In genomic region chr16:97443670-97444263, GRCm38 (mm10) we compare ENCODE assay signal across 9 mouse cellular contexts. TPM values are rescaled to one million over a fixed set of nuclear protein-coding genes. Genes with fewer than 3 reads are reported as not detected.
A peak's percentile ranks its signal among the peaks of the same experiment; 100 is the strongest.
DNase-seq lines count a peak whose midpoint lies in the region; ATAC-seq and TF ChIP-seq lines count a peak whose summit lies in the region.
"Had no signal": no experiment of that assay in that cellular context is flagged by ENCODE, and none has a peak within 500 bp of the region (broad histone marks: within the 10 kb centered on the region; RNA-seq: fewer than 3 reads in every experiment).

No protein-coding gene starts in this region.

- H3K9me3 ChIP-seq in forebrain, postnatal 0 days (ENCODE audit: low read length) = no peaks in the 10 kb centered on the region
- H3K9me3 ChIP-seq: limb, embryonic 12.5 days had no signal

- 52% methylated on average over 14 of the region's 14 CpGs for WGBS in forebrain, postnatal 0 days
- WGBS in kidney, adult 2 months = 46% methylated on average over 14 of the region's 14 CpGs

- H3K4me2 ChIP-seq in forebrain, postnatal 0 days (ENCODE audit: low read depth) = no peak overlapping the region
- H3K4me2 ChIP-seq: limb, embryonic 12.5 days had no signal

- TF ChIP-seq CTCF in forebrain, postnatal 0 days (IDR thresholded peaks at IDR 0.05; ENCODE audit: low read depth) = peak; percentile 83
- peak; percentile 71 for TF ChIP-seq CTCF in kidney, adult 2 months (conservative IDR thresholded peaks at IDR 0.05; ENCODE audit: insufficient read depth, insufficient read length, low read depth, low read length)

- no peaks in the 10 kb centered on the region for H3K36me3 ChIP-seq in forebrain, postnatal 0 days (ENCODE audit: insufficient read depth)
- H3K36me3 ChIP-seq in kidney, adult 2 months (ENCODE audit: control insufficient read depth, insufficient read depth, low read length) = no peaks in the 10 kb centered on the region
- H3K36me3 ChIP-seq: limb, embryonic 12.5 days had no signal

- H3K27me3 ChIP-seq in forebrain, postnatal 0 days (ENCODE audit: insufficient read depth, low read length) = no peaks in the 10 kb centered on the region
- no peaks in the 10 kb centered on the region for H3K27me3 ChIP-seq in kidney, adult 2 months (replicated peaks; ENCODE audit: control insufficient read depth, insufficient read depth, low read length)
- H3K27me3 ChIP-seq: limb, embryonic 12.5 days had no signal

- no peak overlapping the region for H3K27ac ChIP-seq in forebrain, postnatal 0 days (ENCODE audit: low read depth, low read length)
- no peak overlapping the region for H3K27ac ChIP-seq in kidney, adult 2 months (ENCODE audit: insufficient read depth, low read depth, low read length)
- H3K27ac ChIP-seq: limb, embryonic 12.5 days had no signal

- DNase-seq in frontal cortex, postnatal 10 days (ENCODE audit: low spot score in 2 of 2) = no peak
- peak; percentile 83 for DNase-seq in ES-CJ7 (ENCODE audit: low read depth, low spot score)
- DNase-seq in forebrain, postnatal 0 days = peak; percentile 70
- DNase-seq in kidney, adult 2 months = peak; percentile 57
- peak; percentile 68 for DNase-seq in lung, postnatal 10 days
- peak; percentile 21 to 42 for DNase-seq in spleen, postnatal 36 days (ENCODE audit: low spot score in 2 of 2)

- no peak overlapping the region for H3K9ac ChIP-seq in forebrain, postnatal 0 days
- H3K9ac ChIP-seq: limb, embryonic 12.5 days had no signal

- H3K4me1 ChIP-seq in forebrain, postnatal 0 days (ENCODE audit: insufficient read depth) = no peaks in the 10 kb centered on the region
- H3K4me1 ChIP-seq in kidney, adult 2 months (ENCODE audit: control insufficient read depth, insufficient read depth, low read length) = no peaks in the 10 kb centered on the region
- H3K4me1 ChIP-seq: limb, embryonic 12.5 days had no signal

- ATAC-seq in frontal cortex, adult (ENCODE audit: low TSS enrichment) = peak; percentile 68; the same call in 1 of the 2 replicates
- peak; percentile 54 for ATAC-seq in cerebellum, adult (ENCODE audit: insufficient number of reproducible peaks, low FRiP score, low TSS enrichment)
- ATAC-seq in forebrain, postnatal 0 days = peak; percentile 38; the same call in 1 of the 2 replicates

- H3K4me3 ChIP-seq in forebrain, postnatal 0 days (ENCODE audit: low read depth, low read length) = no peak overlapping the region
- no peak overlapping the region for H3K4me3 ChIP-seq in kidney, adult 2 months (ENCODE audit: insufficient read depth, low read depth, low read length)
- H3K4me3 ChIP-seq: limb, embryonic 12.5 days had no signal

- TF ChIP-seq POLR2A in kidney, adult 2 months (IDR thresholded peaks at IDR 0.05; ENCODE audit: low read depth, low read length) = no peak

RNA-seq across cellular contexts. Expression of gene Mx1, which starts 18.9 kb away (rescaled TPM):
- total RNA-seq in forebrain, postnatal 0 days (2014; rRNA removed) = 0.54 and 0.71 TPM in 2 replicates
- 0.07 and 0.68 TPM in 2 replicates for polyA plus RNA-seq in forebrain, postnatal 0 days (2015; fragmentation: Nextera tagmentation; extraction: Ambion mirVana)
- polyA plus RNA-seq in kidney, adult 2 months (2012; rRNA removed) = 0.45 and 1.9 TPM in 2 replicates
- polyA plus RNA-seq: limb, embryonic 12.5 days had no signal

Comparison
In these comparisons a context has a peak if more than half of its experiments do, and no peak if none do; other contexts are left out.
1. DNase-seq: peak in ES-CJ7 (single experiment), forebrain, postnatal 0 days (single experiment), kidney, adult 2 months (single experiment), lung, postnatal 10 days (single experiment) and spleen, postnatal 36 days (2 of 2); none in frontal cortex, postnatal 10 days (0 of 2).
2. Peak in every context shown above with its lines, with median percentiles within 50 percentile points of each other: ATAC-seq.